Mouse (Mus musculus): ENCODE measurements at regions not wholly inside any gene's neighbourhood (a gene's known extent, or its start where the extent isn't known, plus 50 kb on each side); places are given as distances from the start of the nearest gene placed in this dataset.

DNA sequence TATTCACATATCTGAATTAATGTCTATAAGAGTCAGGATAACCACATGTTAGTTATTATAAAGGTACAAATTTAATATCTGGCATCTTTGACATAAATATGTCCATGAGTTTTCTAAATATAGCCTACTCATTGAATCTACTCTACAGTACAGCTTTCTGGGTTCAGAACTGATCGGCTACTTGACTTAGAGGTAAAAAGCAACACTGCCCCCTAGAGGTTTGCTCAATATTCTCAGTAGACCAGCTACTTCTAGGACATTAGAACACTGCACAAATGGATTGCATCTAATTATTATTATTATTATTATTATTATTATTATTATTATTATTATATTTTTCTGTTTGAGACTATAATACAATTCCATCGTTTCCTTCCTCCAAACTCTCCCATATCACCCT, 418.8 kb upstream of the Tpm3-rs7 start:
- 39% methylated on average over 2 of the region's 2 CpGs for WGBS
- ATAC-seq = no peak

DNA sequence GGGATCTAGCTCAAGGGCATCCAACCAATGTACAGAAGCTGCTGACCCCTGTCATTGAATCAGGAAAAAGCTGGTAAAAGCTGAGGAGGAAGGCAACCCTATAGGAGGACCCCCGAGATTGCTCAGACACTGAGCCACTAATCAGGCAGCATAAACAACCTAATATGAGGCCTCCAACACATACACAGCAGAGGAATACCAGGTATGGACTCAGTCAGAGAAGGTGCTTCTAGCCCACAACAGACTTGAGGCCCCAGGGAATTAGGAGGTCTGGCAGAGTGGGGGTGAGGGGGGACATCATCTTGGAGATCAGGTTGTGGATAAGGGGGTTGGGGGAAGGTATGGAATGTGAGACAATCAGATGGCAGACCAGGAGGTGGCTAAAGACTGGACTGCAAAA, 413.2 kb upstream of the Tpm3-rs7 start:
- 0 out of 2 replicates have a peak, but pooled peaks have one; percentile 17 for ATAC-seq
- no peak overlapping the region for H3K4me3 ChIP-seq (replicated peaks)
- H3K4me2 ChIP-seq (replicated peaks) = no peak overlapping the region
- no peak overlapping the region for H3K9ac ChIP-seq (replicated peaks)
- H3K27me3 ChIP-seq = no peaks in the 10 kb centered on the region
- H3K27ac ChIP-seq = no peak overlapping the region
- H3K9me3 ChIP-seq = no peaks in the 10 kb centered on the region
- H3K36me3 ChIP-seq = no peaks in the 10 kb centered on the region
- no peaks in the 10 kb centered on the region for H3K4me1 ChIP-seq (replicated peaks)
- WGBS = 96% methylated on average over 1 of the region's 1 CpGs

More for the DNA sequence above, 418.8 kb upstream of the Tpm3-rs7 start:
- no peak overlapping the region for H3K27ac ChIP-seq
- H3K27me3 ChIP-seq = no peaks in the 10 kb centered on the region
- no peaks in the 10 kb centered on the region for H3K4me1 ChIP-seq (replicated peaks)
- H3K4me3 ChIP-seq (replicated peaks) = no peak overlapping the region
- H3K4me2 ChIP-seq (replicated peaks) = no peak overlapping the region
- no peaks in the 10 kb centered on the region for H3K9me3 ChIP-seq
- no peaks in the 10 kb centered on the region for H3K36me3 ChIP-seq
- H3K9ac ChIP-seq (replicated peaks) = no peak overlapping the region

DNA sequence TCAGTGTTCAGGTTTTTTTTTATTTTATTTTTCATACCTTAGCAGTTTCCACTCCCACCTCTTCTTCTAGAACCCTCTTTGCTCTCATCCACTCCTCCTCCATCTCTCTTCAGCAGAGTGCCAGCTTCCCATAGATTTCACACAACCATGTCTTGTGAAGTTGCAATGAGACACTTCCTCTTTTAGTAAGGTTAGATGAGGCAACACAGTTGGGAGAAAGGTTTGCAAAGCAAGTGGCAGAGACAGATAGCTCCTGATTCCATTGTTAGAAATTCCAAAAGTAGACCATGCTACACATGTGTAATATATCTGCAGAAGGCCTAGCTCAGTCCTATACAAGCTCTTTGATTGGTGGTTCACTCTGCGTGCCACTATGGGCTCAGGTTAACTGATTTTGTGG, 397.3 kb upstream of the Tpm3-rs7 start:
- no peaks in the 10 kb centered on the region for H3K36me3 ChIP-seq
- no peak for ATAC-seq
- H3K9me3 ChIP-seq = no peaks in the 10 kb centered on the region
- 93% methylated on average over 1 of the region's 1 CpGs for WGBS
- no peak overlapping the region for H3K27ac ChIP-seq
- H3K4me3 ChIP-seq (replicated peaks) = no peak overlapping the region
- H3K9ac ChIP-seq (replicated peaks) = no peak overlapping the region
- H3K27me3 ChIP-seq = no peaks in the 10 kb centered on the region
- H3K4me1 ChIP-seq (replicated peaks) = no peaks in the 10 kb centered on the region
- H3K4me2 ChIP-seq (replicated peaks) = no peak overlapping the region

Measured in midbrain, embryonic 13.5 days (tissue).